Mouse (Mus musculus): ENCODE results near the gene Gm32742.
"Not testable (repeated sequence)": the region's sequence is repeated elsewhere in the genome, so short reads cannot be mapped to it uniquely, and the experiment has no call there.

Gene Gm32742

DNA sequence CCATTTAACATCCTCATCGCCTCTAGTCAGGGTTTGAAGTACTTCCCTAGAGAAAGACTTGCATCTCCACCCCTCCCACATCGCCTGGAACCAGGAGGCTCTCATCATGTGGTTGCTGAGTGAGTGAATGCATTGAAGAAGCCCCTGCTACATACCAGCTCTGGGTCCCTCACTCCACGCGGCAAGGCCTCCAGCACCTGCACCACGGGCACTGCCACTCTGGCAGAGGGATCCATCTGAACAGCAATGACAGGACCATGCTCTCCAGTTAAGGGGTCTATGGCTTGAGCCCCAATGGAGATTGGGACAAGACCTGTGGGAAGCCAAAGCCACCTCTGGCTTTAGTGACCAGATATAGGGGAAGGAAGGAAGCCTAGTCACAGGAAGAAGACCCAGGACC is 18.0 kb downstream of the Gm32742 start:
- DNase-seq: no peak

DNA sequence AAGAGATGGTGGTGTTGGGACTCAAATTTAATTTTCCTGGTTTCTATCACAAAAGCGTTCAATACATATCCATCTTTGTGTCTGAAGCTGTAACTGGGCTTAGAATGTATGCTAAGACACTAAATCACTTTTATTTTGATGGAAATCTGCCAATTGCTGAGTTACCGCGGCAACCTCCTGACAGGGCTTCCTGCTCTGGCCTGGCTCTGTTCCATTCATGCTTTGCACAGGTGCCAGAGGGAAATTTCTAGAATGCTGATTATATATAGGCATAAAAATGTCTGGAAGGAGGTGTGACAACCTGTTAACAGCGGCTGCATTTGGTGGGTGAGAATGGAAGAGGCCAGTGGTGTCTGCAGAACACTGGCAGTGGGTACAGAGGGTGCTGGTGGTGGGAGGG is 18.8 kb downstream of the Gm32742 start:
- no peak for DNase-seq

DNA sequence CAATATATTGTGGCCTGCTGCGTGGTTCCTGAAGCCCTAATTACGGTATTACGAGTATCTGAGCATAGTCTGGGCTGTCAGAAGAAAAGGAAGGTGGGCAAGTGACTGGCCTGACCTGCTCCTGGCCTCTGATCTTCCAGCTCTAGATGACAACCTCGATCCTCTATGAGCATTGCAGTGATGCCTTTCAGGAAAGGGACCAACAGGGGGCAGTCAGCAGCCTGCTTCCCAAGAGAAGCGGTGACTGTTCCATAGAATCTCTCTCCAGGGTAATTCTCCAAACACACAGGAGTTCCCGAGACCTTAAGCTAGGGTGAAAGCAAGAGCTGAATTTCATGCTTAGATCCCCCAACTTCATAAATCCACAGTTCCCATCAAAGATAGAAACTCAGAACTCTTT is 21.1 kb downstream of the Gm32742 start:
- DNase-seq: no peak

DNA sequence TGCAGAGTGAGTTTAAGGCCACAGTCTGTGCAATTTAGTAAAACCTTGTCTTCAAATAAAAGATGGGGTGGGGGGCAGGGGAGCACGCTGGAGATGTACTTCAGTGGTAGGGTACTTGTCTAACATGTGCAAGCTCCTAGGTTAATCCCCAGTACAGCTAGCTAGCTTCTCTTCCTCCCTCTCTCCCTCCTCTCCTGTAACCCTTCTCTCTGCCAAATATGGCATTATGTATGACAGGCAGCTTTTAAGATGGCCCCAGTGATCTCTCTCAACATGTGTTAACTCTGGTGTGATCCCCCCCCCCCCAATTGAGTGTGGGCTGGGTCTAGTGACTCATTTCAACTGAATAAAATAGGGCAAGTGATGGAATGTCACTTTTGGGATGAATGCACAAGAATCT is 21.9 kb downstream of the Gm32742 start:
- no peak for DNase-seq

DNA sequence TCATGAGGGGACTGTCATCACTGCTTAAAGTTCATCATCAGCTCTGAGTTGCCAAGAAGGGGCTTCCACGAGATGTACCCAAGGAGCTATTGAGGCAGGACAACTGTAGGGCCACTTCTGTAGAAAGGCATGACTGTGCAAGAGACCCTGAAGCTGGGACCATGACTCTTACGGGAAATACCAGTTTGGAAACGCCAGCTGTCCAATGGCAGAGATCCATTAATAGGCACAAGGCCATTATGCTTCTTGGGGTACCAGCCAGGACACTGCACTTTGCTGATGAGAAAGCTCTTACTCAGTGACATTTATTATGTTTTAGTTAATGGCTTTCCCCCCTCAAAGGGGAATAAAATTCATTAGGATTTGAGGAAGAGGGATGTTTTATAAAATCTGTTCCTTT is 24.6 kb downstream of the Gm32742 start:
- no peak for DNase-seq

DNA sequence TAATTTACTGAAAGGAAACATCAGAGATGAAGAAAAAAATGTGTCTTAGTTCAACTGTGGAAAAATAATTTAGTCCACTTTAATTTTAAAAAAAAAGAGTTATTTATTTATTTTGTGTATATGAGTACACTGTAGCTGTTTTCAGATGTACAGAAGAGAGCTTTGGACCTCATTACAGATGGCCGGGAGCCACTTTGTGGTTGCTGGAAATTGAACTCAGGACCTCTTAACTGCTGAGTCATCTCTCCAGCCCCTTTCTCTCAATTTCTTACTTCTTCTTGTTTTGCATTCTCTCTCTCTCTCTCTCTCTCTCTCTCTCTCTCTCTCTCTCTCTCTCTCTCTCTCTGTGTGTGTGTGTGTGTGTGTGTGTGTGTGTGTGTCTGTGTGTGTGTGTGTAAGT is 25.9 kb downstream of the Gm32742 start:
- not testable (repeated sequence) for DNase-seq

DNA sequence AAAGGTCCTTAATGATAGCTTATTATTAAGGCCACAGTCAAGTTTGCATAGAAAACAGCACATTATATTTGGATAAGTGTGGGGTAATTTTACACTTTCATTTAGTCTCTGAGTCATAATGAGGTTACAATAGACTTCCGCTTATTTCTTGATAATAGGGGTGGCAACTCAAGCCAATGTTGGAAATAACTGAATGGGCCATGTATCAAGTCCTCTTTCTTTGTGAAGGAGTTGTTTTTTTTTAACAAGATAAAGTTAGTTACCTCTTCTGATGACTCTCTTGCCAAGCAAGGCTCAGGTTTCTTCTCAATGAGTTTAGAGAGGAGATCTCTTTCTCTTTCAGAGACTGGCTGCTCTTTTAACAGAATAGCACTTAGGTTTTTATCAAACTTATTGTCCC is 27.0 kb downstream of the Gm32742 start:
- no peak for DNase-seq

DNA sequence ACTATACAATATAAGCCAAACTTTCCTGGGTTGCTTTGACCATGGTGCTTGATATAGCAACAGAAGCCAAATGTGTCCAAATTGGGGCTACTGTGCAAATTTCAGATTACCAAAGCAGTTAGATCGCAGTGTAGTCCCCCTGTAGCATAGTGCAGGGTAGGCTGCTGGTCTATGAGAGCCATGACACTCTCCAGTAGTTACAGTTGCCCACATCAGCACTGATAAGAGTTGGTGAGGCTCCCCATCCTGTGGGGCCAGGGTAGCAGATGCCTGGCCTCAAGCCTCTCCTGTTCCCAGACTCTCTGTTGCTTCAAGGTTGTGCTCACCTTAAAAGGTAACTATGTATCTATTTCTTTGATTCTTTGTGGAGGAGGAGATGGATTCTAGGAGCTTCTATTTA is 27.5 kb downstream of the Gm32742 start:
- no peak for DNase-seq

DNA sequence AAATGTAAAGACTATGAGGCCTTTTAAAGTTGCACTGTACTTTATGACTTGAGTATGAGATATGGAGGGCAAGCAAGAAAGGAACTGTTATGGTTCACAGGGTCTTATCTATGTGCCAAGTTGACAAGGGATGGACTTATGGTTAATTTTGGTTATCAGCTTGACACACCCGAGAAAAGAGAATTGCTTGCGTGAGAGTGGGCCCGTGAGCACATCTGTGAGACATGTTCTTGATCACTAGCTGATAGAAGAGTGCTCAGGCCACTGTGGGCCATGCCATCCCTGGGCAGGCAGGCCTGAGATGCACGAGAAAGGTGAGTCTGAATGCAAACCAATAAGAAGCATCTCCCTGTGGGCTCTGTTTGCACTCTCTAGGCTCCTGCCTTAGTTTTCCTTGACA is 27.9 kb downstream of the Gm32742 start:
- no peak for DNase-seq

DNA sequence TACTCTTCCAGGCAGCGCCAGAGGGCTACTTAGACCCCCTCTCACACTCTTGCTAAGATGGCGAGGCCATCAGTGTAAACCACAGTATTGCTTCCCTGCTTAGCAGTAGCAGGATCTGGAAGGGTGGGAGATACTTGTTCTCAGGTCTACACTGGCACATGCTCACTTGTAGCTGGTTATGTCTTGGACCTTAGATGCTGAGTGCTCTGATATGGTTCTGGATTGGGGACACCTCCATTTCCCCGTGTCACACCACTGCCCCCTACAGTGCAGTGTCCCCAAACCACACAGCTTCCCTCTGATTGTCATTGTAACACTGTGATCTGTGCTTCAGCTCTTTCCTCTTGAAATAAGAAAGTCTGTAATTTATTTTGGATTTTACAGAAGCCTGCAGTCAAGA is 28.3 kb downstream of the Gm32742 start:
- DNase-seq: peak; percentile 48

DNA sequence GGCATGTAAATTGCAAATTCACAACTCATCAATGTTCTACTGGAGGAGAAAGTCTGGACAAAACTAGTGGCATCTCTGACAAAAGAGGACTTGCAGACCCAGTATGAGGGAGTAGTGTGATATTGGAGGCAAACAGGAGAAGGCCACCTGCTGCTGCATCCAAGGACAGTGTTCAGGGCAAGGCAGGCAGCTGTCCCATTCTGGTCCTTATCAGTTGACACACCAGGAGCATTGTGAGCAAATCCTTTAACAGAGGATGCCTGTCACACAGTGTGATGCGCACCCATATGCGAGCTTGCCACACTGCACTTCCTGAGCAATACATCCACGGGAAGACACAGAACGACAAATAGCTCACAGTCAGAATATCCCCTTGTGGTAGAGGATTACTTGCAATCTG is 50.5 kb downstream of the Gm32742 start:
- no peak for DNase-seq

DNA sequence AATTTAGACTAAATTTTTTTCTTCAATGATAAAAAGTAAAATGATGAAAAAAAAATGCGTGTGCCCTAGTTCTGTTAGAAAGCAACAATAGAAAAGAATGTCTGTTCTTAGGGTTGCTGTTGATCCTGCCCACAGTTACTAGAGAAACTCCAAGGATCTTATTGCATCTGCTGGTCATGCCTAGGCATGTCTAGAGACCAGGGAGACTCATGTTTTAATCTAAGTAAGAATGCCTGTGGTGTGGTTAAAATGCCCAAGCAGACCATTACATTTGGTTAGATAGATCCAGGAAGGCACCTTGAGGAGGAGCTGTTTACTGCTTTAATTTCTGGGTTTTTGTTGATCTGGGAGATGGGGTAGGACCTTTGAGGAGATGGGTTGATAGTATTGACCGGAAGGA is 59.6 kb downstream of the Gm32742 start:
- no peak for DNase-seq

DNA sequence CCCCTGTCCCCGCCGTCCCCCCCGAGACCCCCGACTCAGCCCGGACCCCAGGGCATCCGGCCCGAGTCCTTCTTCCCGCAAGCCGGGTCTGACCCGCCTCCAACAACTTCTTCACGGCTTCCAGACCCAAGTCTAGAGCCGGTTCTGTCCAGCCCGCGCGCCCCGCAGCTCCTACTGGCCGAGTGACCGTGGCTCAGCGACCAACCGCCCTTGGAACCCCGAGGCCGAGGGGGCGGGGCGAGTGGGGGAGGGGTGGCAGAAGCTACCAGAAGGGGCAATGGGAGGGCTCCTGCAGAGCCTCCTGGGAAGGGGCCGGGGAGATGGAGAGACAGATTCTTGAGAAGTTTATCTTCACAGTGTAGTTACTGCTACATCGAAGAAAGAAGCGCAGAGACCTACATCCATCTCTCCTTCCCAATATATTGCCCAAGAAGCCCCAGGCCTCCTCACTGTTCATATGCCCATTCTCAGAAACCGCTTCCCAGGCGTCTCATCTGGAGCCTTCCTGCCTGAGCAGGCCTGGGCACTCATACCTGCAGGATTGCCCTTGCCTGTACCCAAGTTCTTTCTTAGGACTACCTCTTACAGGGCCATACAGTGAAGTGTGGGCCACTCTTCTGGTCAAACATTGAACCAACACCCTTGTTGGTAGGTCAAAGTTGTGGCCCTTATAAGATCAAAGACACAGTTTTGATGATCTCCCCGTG is 61.4 kb downstream of the Gm32742 start:
- peak; percentile 13 for DNase-seq

DNA sequence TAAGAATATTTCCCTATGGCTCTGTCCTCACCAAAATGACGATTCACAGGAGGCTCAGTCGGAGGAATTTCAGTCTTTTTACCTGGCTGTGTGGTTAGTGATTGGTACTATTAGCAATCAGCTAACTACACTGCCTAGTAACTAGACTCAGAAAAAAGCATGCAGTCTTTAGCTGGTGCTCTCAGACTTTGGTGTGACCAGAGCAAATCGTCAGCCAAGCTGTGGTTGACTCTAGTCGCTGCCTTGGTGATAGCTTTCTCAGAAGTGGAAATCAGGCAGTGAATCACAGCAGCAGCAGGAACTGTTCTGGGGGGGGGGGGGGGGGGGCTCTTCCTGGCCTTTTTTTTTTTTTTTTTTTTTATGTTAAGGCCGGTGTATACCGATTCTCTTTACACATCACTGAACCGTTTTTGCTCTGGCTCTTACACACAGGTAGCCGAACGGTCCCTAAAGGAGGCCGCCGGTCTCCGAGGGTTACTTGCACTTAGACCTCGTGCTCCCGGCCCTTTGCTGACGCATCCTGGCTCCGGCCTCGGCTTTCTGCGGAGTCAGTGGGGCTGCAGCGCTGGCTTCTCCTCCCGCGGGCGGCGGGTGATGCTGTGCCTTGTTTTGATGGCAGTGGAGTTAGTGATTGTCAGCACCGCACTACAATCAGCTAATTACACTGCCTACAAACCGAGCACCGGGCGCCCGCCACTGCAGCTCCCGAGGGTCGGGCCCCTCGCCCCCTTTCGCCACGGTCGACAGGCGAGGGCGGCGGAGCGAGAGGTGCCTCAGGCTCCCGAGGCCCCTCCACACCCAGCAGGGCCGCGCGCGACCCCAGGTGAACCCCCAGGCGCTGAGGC is 62.1 kb downstream of the Gm32742 start:
- DNase-seq: peak; percentile 50

DNA sequence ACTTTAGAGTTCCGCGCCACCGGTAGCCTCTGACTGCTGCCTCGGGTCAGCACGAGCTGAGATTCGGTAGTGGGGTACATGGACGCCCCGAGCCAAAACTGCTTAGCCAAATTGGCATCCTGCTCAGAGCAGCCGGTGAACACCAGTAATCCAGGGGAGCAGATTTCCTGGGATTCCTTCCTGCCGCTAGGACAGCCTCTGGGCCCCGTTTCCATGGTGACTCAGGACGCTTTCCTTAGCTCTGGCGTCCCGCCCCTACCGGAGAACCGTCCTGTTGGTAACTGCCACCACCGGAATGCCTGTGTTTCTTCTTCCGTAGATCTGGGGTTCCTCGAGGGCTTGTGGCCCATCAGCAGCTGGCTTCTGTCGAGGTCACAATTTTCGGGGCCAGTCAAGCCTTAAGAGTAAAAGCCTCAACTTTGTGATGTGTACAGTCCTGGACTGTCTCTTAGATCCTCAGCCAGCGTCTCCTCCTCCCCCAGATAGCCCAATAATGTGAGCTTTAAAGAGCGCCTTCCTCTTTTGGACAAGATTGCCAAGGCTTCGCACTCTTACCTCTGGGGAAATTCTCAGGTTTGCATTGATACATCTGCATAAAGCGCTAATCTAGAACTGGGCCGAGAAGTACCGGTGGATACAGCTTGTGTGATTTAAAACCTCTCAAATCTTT is 63.4 kb downstream of the Gm32742 start, which contains the start of gene 4833427G06Rik:
4833427G06Rik (minus strand) TSS at position 323 of the 670 bp plus-strand sequence.
- DNase-seq: peak; percentile 35

DNA sequence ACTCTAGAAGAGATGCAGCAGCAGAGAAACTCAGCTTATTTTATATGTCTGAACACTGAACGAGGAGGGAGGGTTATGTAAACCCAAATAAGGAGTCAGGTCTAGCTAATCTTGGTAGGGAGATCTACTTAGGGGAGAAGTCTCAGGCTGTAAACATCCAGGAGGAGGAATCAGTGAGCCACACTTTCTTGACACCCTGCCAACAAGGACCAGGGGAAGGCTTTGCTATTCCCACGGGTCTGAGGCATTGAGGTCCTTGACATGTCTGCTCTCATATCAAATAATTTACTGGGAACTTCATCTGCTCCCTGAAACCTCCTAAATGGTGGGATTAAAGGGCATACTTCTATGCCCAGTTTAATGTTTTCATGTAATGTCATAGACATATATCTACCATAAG is 69.0 kb downstream of the Gm32742 start:
- DNase-seq: no peak

DNA sequence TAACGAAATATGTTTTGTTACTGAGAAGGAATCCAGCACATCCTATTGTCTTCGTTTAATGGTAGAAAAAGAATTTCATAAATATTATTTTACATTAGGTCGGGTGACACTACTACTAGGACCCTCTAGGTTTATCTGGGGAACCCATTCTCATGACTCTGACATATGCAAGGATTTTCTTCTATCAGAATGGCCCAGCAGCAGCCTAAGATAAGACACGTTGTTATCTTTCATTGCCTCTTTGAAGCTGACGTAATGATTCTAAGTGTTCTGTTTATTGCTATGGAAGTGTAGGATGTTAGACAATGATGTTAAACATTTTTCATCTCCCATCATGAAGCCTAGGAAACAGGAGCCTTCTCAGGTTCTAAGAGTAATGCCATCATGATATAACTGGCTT is 71.6 kb downstream of the Gm32742 start:
- no peak for DNase-seq

DNA sequence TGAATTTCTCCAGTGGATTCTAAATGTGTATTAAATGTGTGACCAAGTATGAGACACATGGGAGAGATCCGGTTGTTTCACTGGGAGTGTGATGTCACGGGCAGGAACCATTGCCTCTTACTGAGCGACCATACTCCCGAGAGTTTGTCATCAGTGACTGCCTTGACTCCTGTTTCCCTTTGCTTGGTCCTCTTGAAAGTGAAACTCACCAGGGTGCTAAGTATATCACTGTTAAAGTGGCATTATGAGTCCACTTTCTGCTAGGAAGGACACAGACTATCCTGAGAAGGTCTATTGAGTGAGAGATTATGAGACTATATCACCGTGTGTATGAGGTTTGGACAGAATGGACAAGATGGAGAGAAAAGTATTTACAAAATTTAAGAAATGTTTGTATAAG is 83.7 kb downstream of the Gm32742 start:
- no peak for DNase-seq
